Mouse (Mus musculus) MEL (cell line): ENCODE measurements around the gene Uba52. TPM values are rescaled to one million over a fixed set of nuclear protein-coding genes. Genes with fewer than 3 reads are reported as not detected.

ENCODE experiments used
- DNase-seq: peaks from one replicate; pipeline ENCODE4 v3.0.0; 2011; ENCODE audit warnings: low read depth, low spot score
- H3K27ac ChIP-seq: 2 replicates; pipeline ENCODE4 v1.5.1; 2012; ENCODE audit warnings: low read depth, mild to moderate bottlenecking, control low read depth, low read length, moderate library complexity; ENCODE audit not compliant: control insufficient read depth
- H3K27me3 ChIP-seq, 2 experiments: fragments of 150-350 bp in 1 of 2; sonication (generic) in 1 of 2; 2 replicates each; pipeline ENCODE4 v1.6.1; 2012; ENCODE audit warnings: low read length in 2 of 2, mild to moderate bottlenecking in 2 of 2, improper control_type of control experiment in 1 of 2, moderate library complexity in 1 of 2; ENCODE audit not compliant: insufficient read depth in 2 of 2, control insufficient read depth in 1 of 2
- H3K36me3 ChIP-seq, 2 experiments: 2 replicates each; pipeline ENCODE4 v1.6.1; 2012 to 2014; ENCODE audit warnings: low read length in 2 of 2, improper control_type of control experiment in 1 of 2, inconsistent platforms in 1 of 2, mild to moderate bottlenecking in 1 of 2; ENCODE audit not compliant: insufficient read depth in 2 of 2, control insufficient read depth in 1 of 2
- H3K4me1 ChIP-seq, 2 experiments: fragments of 150-350 bp in 1 of 2; sonication (generic) in 1 of 2; 2 replicates each; pipeline ENCODE4 v1.6.1; 2012; ENCODE audit warnings: low read length in 2 of 2, improper control_type of control experiment in 1 of 2, mild to moderate bottlenecking in 1 of 2; ENCODE audit not compliant: insufficient read depth in 2 of 2, control insufficient read depth in 1 of 2
- H3K4me3 ChIP-seq, 2 experiments: fragments of 150-350 bp in 1 of 2; sonication (generic) in 1 of 2; 2 replicates each; pipeline ENCODE4 v1.5.1; 2012; ENCODE audit warnings: low read depth in 2 of 2, low read length in 2 of 2, mild to moderate bottlenecking in 2 of 2, moderate library complexity in 2 of 2, control low read depth in 1 of 2, improper control_type of control experiment in 1 of 2; ENCODE audit not compliant: control insufficient read depth in 1 of 2, insufficient read depth in 1 of 2
- H3K79me2 ChIP-seq: 2 replicates; pipeline ENCODE4 v1.6.1; 2012; ENCODE audit warnings: mild to moderate bottlenecking, low read length, moderate library complexity; ENCODE audit not compliant: control insufficient read depth, poor library complexity, insufficient read depth
- H3K9ac ChIP-seq: 2 replicates; pipeline ENCODE4 v1.6.1; 2012; ENCODE audit warnings: low read depth, mild to moderate bottlenecking, control low read depth, low read length, moderate library complexity; ENCODE audit not compliant: control insufficient read depth, poor library complexity, severe bottlenecking
- H3K9me3 ChIP-seq: fragments of 150-350 bp; sonication (generic); replicated peaks from 2 replicates; pipeline ENCODE4 v1.6.1; 2012; ENCODE audit warnings: mild to moderate bottlenecking, low read length, improper control_type of control experiment, moderate library complexity; ENCODE audit not compliant: insufficient read depth
- BHLHE40 ChIP-seq: IDR thresholded peaks from 2 replicates; pipeline ENCODE4 v1.6.1; 2012; ENCODE audit warnings: low read depth, mild to moderate bottlenecking, inconsistent platforms, low read length, improper control_type of control experiment, borderline replicate concordance
- CHD1 ChIP-seq: IDR thresholded peaks from 2 replicates; pipeline ENCODE4 v1.6.1; 2012; ENCODE audit warnings: low read depth, mild to moderate bottlenecking, inconsistent platforms, low read length, improper control_type of control experiment
- EP300 ChIP-seq, 2 experiments: IDR thresholded peaks; 2 replicates each; pipeline ENCODE4 v1.6.1; 2011; ENCODE audit warnings: improper control_type of control experiment in 2 of 2, low read length in 2 of 2, low read depth in 1 of 2, mild to moderate bottlenecking in 1 of 2
- ETS1 ChIP-seq: IDR thresholded peaks from 2 replicates; pipeline ENCODE4 v1.6.1; 2012; ENCODE audit warnings: low read depth, mild to moderate bottlenecking, inconsistent platforms, low read length, improper control_type of control experiment, moderate library complexity
- GABPA ChIP-seq: IDR thresholded peaks from 2 replicates; pipeline ENCODE4 v1.6.1; 2012; ENCODE audit warnings: low read depth, mild to moderate bottlenecking, inconsistent platforms, low read length, improper control_type of control experiment, moderate library complexity
- GATA1 ChIP-seq: IDR thresholded peaks from 2 replicates; pipeline ENCODE4 v1.6.1; 2011; ENCODE audit warnings: low read depth, low read length, improper control_type of control experiment
- HCFC1 ChIP-seq: IDR thresholded peaks from 2 replicates; pipeline ENCODE4 v1.6.1; 2012; ENCODE audit warnings: low read depth, mild to moderate bottlenecking, inconsistent platforms, low read length, improper control_type of control experiment, moderate library complexity
- MAZ ChIP-seq: IDR thresholded peaks from 2 replicates; pipeline ENCODE4 v1.6.1; 2012; ENCODE audit warnings: low read depth, mild to moderate bottlenecking, inconsistent platforms, low read length, improper control_type of control experiment
- MEF2A ChIP-seq: IDR thresholded peaks from 2 replicates; pipeline ENCODE4 v1.6.1; 2014; ENCODE audit warnings: low read depth, mild to moderate bottlenecking, inconsistent platforms, low read length, improper control_type of control experiment; ENCODE audit not compliant: poor library complexity, insufficient replicate concordance, severe bottlenecking; ENCODE audit errors: extremely low read depth
- MYB ChIP-seq: IDR thresholded peaks from 2 replicates; pipeline ENCODE4 v1.6.1; 2011; ENCODE audit warnings: mild to moderate bottlenecking, low read depth, low read length, improper control_type of control experiment
- NELFE ChIP-seq: IDR thresholded peaks from 2 replicates; pipeline ENCODE4 v1.6.1; 2011; ENCODE audit warnings: low read depth, low read length, improper control_type of control experiment
- POLR2AphosphoS5 ChIP-seq: IDR thresholded peaks from 2 replicates; pipeline ENCODE4 v1.6.1; 2012; ENCODE audit warnings: low read depth, borderline replicate concordance, mild to moderate bottlenecking, inconsistent platforms, low read length, moderate library complexity, mixed read lengths
- RAD21 ChIP-seq: IDR thresholded peaks from 2 replicates; pipeline ENCODE4 v1.6.1; 2011; ENCODE audit warnings: mild to moderate bottlenecking, low read depth, low read length, improper control_type of control experiment
- SIN3A ChIP-seq: IDR thresholded peaks from 2 replicates; pipeline ENCODE4 v1.6.1; 2012; ENCODE audit warnings: low read length, improper control_type of control experiment, inconsistent platforms
- SMC3 ChIP-seq: IDR thresholded peaks from 2 replicates; pipeline ENCODE4 v1.6.1; 2011; ENCODE audit warnings: low read depth, low read length, improper control_type of control experiment
- TAL1 ChIP-seq: IDR thresholded peaks from 2 replicates; pipeline ENCODE4 v1.6.1; 2012; ENCODE audit warnings: mild to moderate bottlenecking, inconsistent platforms, low read length, moderate library complexity, mixed read lengths
- TCF12 ChIP-seq: IDR thresholded peaks from 2 replicates; pipeline ENCODE4 v1.6.1; 2014; ENCODE audit warnings: low read depth, mild to moderate bottlenecking, inconsistent platforms, low read length, improper control_type of control experiment, moderate library complexity
- USF1 ChIP-seq: IDR thresholded peaks from 2 replicates; pipeline ENCODE4 v1.6.1; 2014; ENCODE audit warnings: low read depth, mild to moderate bottlenecking, inconsistent platforms, low read length, improper control_type of control experiment, moderate library complexity
- USF2 ChIP-seq, 2 experiments: IDR thresholded peaks; 2 replicates each; pipeline ENCODE4 v1.6.1; 2011 to 2012; ENCODE audit warnings: improper control_type of control experiment in 2 of 2, low read length in 2 of 2, borderline replicate concordance in 1 of 2, inconsistent platforms in 1 of 2, low read depth in 1 of 2, mild to moderate bottlenecking in 1 of 2; ENCODE audit not compliant: insufficient read depth in 1 of 2
- ZC3H11A ChIP-seq: IDR thresholded peaks from 2 replicates; pipeline ENCODE4 v1.6.1; 2012; ENCODE audit warnings: low read depth, mild to moderate bottlenecking, inconsistent platforms, low read length, improper control_type of control experiment
- ZMIZ1 ChIP-seq: IDR thresholded peaks from 2 replicates; pipeline ENCODE4 v1.6.1; 2012; ENCODE audit warnings: low read depth, mild to moderate bottlenecking, inconsistent platforms, low read length, improper control_type of control experiment, moderate library complexity
- ZNF384 ChIP-seq: IDR thresholded peaks from 2 replicates; pipeline ENCODE4 v1.6.1; 2012; ENCODE audit warnings: low read depth, mild to moderate bottlenecking, inconsistent platforms, low read length, improper control_type of control experiment
- polyA plus RNA-seq, 2 experiments: library from polyadenylated mRNA; stranded (reverse) in 1 of 2; unstranded in 1 of 2; fragments of >175 nt in 1 of 2; fragments of >200 nt in 1 of 2; gene quantifications; 2 replicates each; pipeline versions ENCODE4 v1.2.1 to v1.2.4; 2012; ENCODE audit warnings: low replicate concordance in 2 of 2, low read depth in 1 of 2; ENCODE audit not compliant: insufficient read length in 2 of 2, insufficient read depth in 1 of 2, missing spikeins in 1 of 2
- total RNA-seq: library from RNA; depleted of rRNA; stranded (reverse); fragments of 300-350 nt; gene quantifications from 2 replicates; pipeline ENCODE4 v1.2.3, GENCODE M21; 2012

Gene Uba52
- total and polyA plus RNA-seq, 3 experiments: 2,814 to 3,633 TPM; not detected in 1

DNA sequence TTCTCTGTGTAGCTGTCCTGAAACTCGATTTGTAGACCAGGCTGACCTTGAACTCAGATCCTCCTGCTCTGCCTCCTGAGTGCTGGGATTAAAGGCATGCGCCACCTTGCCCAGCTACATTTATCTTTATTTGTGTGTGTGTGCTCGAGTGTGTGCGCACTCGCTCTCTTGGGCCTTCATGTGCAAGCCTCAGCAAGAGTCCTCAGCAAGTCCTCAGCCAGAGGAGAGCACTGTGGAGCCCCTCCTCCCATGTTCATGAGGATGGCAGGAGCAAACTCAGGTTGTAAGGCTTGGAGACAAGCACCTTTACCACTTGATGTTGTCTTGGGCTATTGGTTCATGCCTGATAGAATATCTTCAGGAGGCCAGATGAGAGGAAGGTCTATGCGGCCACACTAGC lies 37.2 kb upstream of the Uba52 start:
- TF ChIP-seq SIN3A (no peak), TAL1 (no peak), USF2 (IDR thresholded peaks at IDR 0.05; ENCODE audit: borderline replicate concordance in 1 of 2, insufficient read depth in 1 of 2, low read depth in 1 of 2, low read length in 2 of 2) (no peak), NELFE (no peak), HCFC1 (no peak), MYB (no peak), ETS1 (no peak), BHLHE40 (no peak), RAD21 (no peak), TCF12 (no peak), USF1 (no peak), GATA1 (no peak), ZC3H11A (no peak), MEF2A (no peak), MAZ (no peak)
- H3K9ac ChIP-seq: no peak overlapping the region
- no peak for DNase-seq
- H3K4me3 ChIP-seq: no peak overlapping the region
- peaks cover 0 to 2% of the 10 kb centered on the region in 2 experiments; a peak in 1 of 4 replicates for H3K4me1 ChIP-seq
- H3K27me3 ChIP-seq: no peaks in the 10 kb centered on the region
- H3K9me3 ChIP-seq: no peaks in the 10 kb centered on the region
- H3K79me2 ChIP-seq: peaks cover 58% of the 10 kb centered on the region
- no peaks in the 10 kb centered on the region; a peak in 1 of 4 replicates for H3K36me3 ChIP-seq
- H3K27ac ChIP-seq: no peak overlapping the region

DNA sequence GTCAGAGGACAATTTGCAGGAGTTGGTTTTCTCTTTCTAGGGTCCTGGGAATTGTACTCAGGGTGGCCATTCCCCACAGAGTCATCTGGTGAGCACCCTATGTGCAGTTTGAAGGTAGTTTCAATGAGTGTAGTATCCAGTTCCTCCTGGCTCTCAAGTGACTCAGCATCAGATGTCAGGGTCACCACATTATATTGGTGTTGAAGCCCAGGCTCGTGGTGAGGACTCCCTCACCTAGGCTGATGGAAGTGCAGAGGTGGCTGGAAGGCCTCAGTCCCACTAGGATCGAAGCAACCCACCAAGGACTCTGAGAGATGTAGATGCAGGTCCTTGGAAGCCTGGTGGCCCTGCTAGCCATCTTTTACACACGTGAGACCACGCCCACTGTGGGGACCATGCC lies 35.8 kb upstream of the Uba52 start:
- H3K27me3 ChIP-seq: no peaks in the 10 kb centered on the region
- no peak overlapping the region for H3K27ac ChIP-seq
- TF ChIP-seq ZMIZ1 (no peak), ZC3H11A (no peak), RAD21 (no peak), MAZ (no peak), GABPA (no peak), CHD1 (no peak), ZNF384 (no peak), USF1 (no peak), SMC3 (no peak), TCF12 (no peak), EP300 (IDR thresholded peaks at IDR 0.05; ENCODE audit: low read depth in 1 of 2, low read length in 2 of 2) (no peak), POLR2AphosphoS5 (no peak)
- H3K4me1 ChIP-seq: 0 out of 4 replicates have a peak, but pooled peaks cover 0 to 3% of the 10 kb centered on the region in 2 experiments
- no peak for DNase-seq
- no peaks in the 10 kb centered on the region for H3K9me3 ChIP-seq
- H3K79me2 ChIP-seq: peaks cover 63% of the 10 kb centered on the region
- no peaks in the 10 kb centered on the region; a peak in 1 of 4 replicates for H3K36me3 ChIP-seq
- H3K9ac ChIP-seq: no peak overlapping the region
- no peak overlapping the region for H3K4me3 ChIP-seq
